In genomic region chr2:80300806-80301205, GRCm38 (mm10) we compare ENCODE assay signal across 37 mouse cellular contexts. TPM values are rescaled to one million over a fixed set of nuclear protein-coding genes. Genes with fewer than 3 reads are reported as not detected.
DNase-seq lines count a peak whose midpoint lies in the region; ATAC-seq and TF ChIP-seq lines count a peak whose summit lies in the region.
"Had no signal": no experiment of that assay in that cellular context is flagged by ENCODE, and none has a peak within 500 bp of the region (broad histone marks: within the 10 kb centered on the region; RNA-seq: fewer than 3 reads in every experiment).

No protein-coding gene starts in this region.

- no peak overlapping the region for H3K4me2 ChIP-seq in lung, embryonic 14.5 days
- H3K4me2 ChIP-seq in stomach, postnatal 0 days (replicated peaks; ENCODE audit: low read depth): no peak overlapping the region
- H3K4me2 ChIP-seq in hindbrain, embryonic 11.5 days (replicated peaks; ENCODE audit: low read depth, low read length): no peak overlapping the region
- H3K4me2 ChIP-seq: embryonic facial prominence, embryonic 12.5 days; forebrain, embryonic 15.5 days; heart, embryonic 12.5 days; hindbrain, embryonic 14.5 days; midbrain, embryonic 13.5 days; stomach, embryonic 15.5 days had no signal

- H3K9me3 ChIP-seq in lung, embryonic 14.5 days (ENCODE audit: low read depth, low read length): no peaks in the 10 kb centered on the region
- H3K9me3 ChIP-seq in stomach, postnatal 0 days (ENCODE audit: control insufficient read depth, low read length): no peaks in the 10 kb centered on the region
- no peaks in the 10 kb centered on the region for H3K9me3 ChIP-seq in hindbrain, embryonic 11.5 days (ENCODE audit: control insufficient read depth, low read length)
- H3K9me3 ChIP-seq: embryonic facial prominence, embryonic 12.5 days; forebrain, embryonic 10.5 days; forebrain, embryonic 15.5 days; heart, embryonic 12.5 days; megakaryocyte, embryonic 14.5 days; midbrain, embryonic 13.5 days; stomach, embryonic 15.5 days had no signal

- no peak overlapping the region for H3K9ac ChIP-seq in lung, embryonic 14.5 days
- H3K9ac ChIP-seq in stomach, postnatal 0 days (ENCODE audit: low read length): no peak overlapping the region
- H3K9ac ChIP-seq in hindbrain, embryonic 11.5 days (ENCODE audit: low read depth, low read length): no peak overlapping the region
- H3K9ac ChIP-seq: embryonic facial prominence, embryonic 12.5 days; forebrain, embryonic 15.5 days; heart, embryonic 12.5 days; hindbrain, embryonic 14.5 days; midbrain, embryonic 13.5 days; stomach, embryonic 15.5 days had no signal

- no peaks in the 10 kb centered on the region for H3K27me3 ChIP-seq in lung, embryonic 14.5 days (ENCODE audit: insufficient read depth, low read length)
- no peaks in the 10 kb centered on the region for H3K27me3 ChIP-seq in stomach, postnatal 0 days (ENCODE audit: control insufficient read depth, insufficient read depth, low read length)
- no peaks in the 10 kb centered on the region for H3K27me3 ChIP-seq in hindbrain, embryonic 11.5 days (ENCODE audit: control insufficient read depth, insufficient read depth, low read length)
- H3K27me3 ChIP-seq: CH12.LX; embryonic facial prominence, embryonic 12.5 days; forebrain, embryonic 15.5 days; heart, embryonic 12.5 days; megakaryocyte, embryonic 14.5 days; midbrain, embryonic 13.5 days; stomach, embryonic 15.5 days had no signal

- H3K27ac ChIP-seq in lung, embryonic 14.5 days (ENCODE audit: low read depth): no peak overlapping the region
- no peak overlapping the region for H3K27ac ChIP-seq in stomach, postnatal 0 days (replicated peaks)
- H3K27ac ChIP-seq in hindbrain, embryonic 11.5 days (ENCODE audit: low read depth, low read length): no peak overlapping the region
- H3K27ac ChIP-seq: embryonic facial prominence, embryonic 12.5 days; forebrain, embryonic 10.5 days; forebrain, embryonic 15.5 days; gastrocnemius, adult 2 months; heart, adult 2 months; hindbrain, embryonic 14.5 days; layer of hippocampus, adult 2 months; midbrain, embryonic 13.5 days; stomach, embryonic 15.5 days had no signal

- no peak overlapping the region for H3K4me3 ChIP-seq in lung, embryonic 14.5 days (ENCODE audit: low read depth, low read length)
- H3K4me3 ChIP-seq in stomach, postnatal 0 days (ENCODE audit: low read depth, low read length): no peak overlapping the region
- H3K4me3 ChIP-seq in hindbrain, embryonic 11.5 days (ENCODE audit: low read depth, low read length): no peak overlapping the region
- H3K4me3 ChIP-seq: embryonic facial prominence, embryonic 12.5 days; forebrain, embryonic 10.5 days; forebrain, embryonic 15.5 days; gastrocnemius, adult 2 months; heart, adult 2 months; heart, embryonic 12.5 days; layer of hippocampus, adult 2 months; megakaryocyte, embryonic 14.5 days; midbrain, embryonic 13.5 days; stomach, embryonic 15.5 days had no signal

- TF ChIP-seq EP300 in stomach, postnatal 0 days (optimal IDR thresholded peaks at IDR 0.05): no peak

- no peak for ATAC-seq in lung, embryonic 14.5 days (ENCODE audit: insufficient read depth)
- ATAC-seq in stomach, postnatal 0 days (ENCODE audit: low FRiP score, low TSS enrichment): peak; percentile 69
- no peak for ATAC-seq in hindbrain, embryonic 11.5 days (ENCODE audit: low FRiP score)
- ATAC-seq: activated CD4-positive, CD25-positive, alpha-beta regulatory T cell, adult 4 months; forebrain, embryonic 15.5 days; midbrain, embryonic 13.5 days had no signal

- H3K36me3 ChIP-seq in lung, embryonic 14.5 days (ENCODE audit: insufficient read depth): no peaks in the 10 kb centered on the region
- H3K36me3 ChIP-seq in stomach, postnatal 0 days (ENCODE audit: control insufficient read depth, insufficient read depth, low read length): no peaks in the 10 kb centered on the region
- H3K36me3 ChIP-seq in hindbrain, embryonic 11.5 days (ENCODE audit: control insufficient read depth, insufficient read depth, low read length): no peaks in the 10 kb centered on the region
- H3K36me3 ChIP-seq: embryonic facial prominence, embryonic 12.5 days; forebrain, embryonic 10.5 days; forebrain, embryonic 15.5 days; heart, embryonic 12.5 days; midbrain, embryonic 13.5 days; stomach, embryonic 15.5 days had no signal

- peak; percentile 4 for DNase-seq in embryo, embryonic 11 days
- DNase-seq in embryo, embryonic 9.5 days (ENCODE audit: extremely low spot score): no peak
- peak; percentile 28 for DNase-seq in lung, embryonic 14.5 days
- no peak for DNase-seq in lung, postnatal 4 days
- peak; percentile 13 for DNase-seq in lung, postnatal 10 days
- DNase-seq in stomach, postnatal 0 days (ENCODE audit: low spot score): no peak
- no peak for DNase-seq in hindbrain, embryonic 11.5 days (ENCODE audit: low spot score)
- DNase-seq: adrenal gland, adult 8-10 months; cerebellum, adult 8-10 months; cerebellum, postnatal 25 days; gastrocnemius, adult 2 months; gastrocnemius, postnatal 36 days; heart, adult 2 months; heart, postnatal 4 days; kidney, adult 11 months; kidney, postnatal 36 days; left cerebral cortex, postnatal 4 days; right cerebral cortex, postnatal 25 days; thymus, postnatal 14 days had no signal

- TF ChIP-seq CTCF in lung, embryonic 14.5 days (IDR thresholded peaks at IDR 0.05; ENCODE audit: low read depth): no peak
- TF ChIP-seq CTCF in stomach, postnatal 0 days (IDR thresholded peaks at IDR 0.05; ENCODE audit: low read depth): no peak

- no peaks in the 10 kb centered on the region for H3K4me1 ChIP-seq in lung, embryonic 14.5 days (ENCODE audit: insufficient read depth)
- no peaks in the 10 kb centered on the region for H3K4me1 ChIP-seq in stomach, postnatal 0 days (replicated peaks; ENCODE audit: control insufficient read depth, insufficient read depth)
- H3K4me1 ChIP-seq in hindbrain, embryonic 11.5 days (replicated peaks; ENCODE audit: control insufficient read depth, insufficient read depth, low read length): no peaks in the 10 kb centered on the region
- H3K4me1 ChIP-seq: embryonic facial prominence, embryonic 12.5 days; forebrain, embryonic 10.5 days; forebrain, embryonic 15.5 days; heart, embryonic 12.5 days; megakaryocyte, embryonic 14.5 days; midbrain, embryonic 13.5 days; stomach, embryonic 15.5 days had no signal

- 51% methylated on average over 4 of the region's 4 CpGs for whole genome bisulfite sequencing in lung, embryonic 14.5 days
- 39% methylated on average over 4 of the region's 4 CpGs for WGBS in stomach, postnatal 0 days
- 86% methylated on average over 4 of the region's 4 CpGs for WGBS in hindbrain, embryonic 11.5 days

RNA-seq across cellular contexts. Expression of gene Prdx6b, which starts 8.5 kb away (rescaled TPM):
- polyA plus RNA-seq in lung, embryonic 14.5 days (2014; fragmentation: Nextera tagmentation; extraction: Ambion mirVana): not detected in 2 replicates
- not detected in 2 replicates for polyA plus RNA-seq in stomach, postnatal 0 days (2015; fragmentation: Nextera tagmentation; extraction: Ambion mirVana)
- not detected in 2 replicates for polyA plus RNA-seq in hindbrain, embryonic 11.5 days (2014; fragmentation: Nextera tagmentation; extraction: Ambion mirVana)
- polyA plus RNA-seq: activated CD4-positive, CD25-positive, alpha-beta regulatory T cell, adult 4 months; C2C12; embryonic facial prominence, embryonic 12.5 days; forebrain, embryonic 10.5 days; forebrain, embryonic 15.5 days; frontal cortex, adult 2 months; heart, embryonic 12.5 days; heart, postnatal 0 days; hindbrain, embryonic 14.5 days; kidney, embryonic 14.5 days; limb, embryonic 14.5 days; midbrain, embryonic 13.5 days; neural tube, embryonic 14.5 days; urinary bladder, adult 2 months had no signal

RNA-seq across cellular contexts. Expression of gene Dnajc10, which starts 14.5 kb away (rescaled TPM):
- 108 and 113 TPM in 2 replicates for polyA plus RNA-seq in lung, embryonic 14.5 days (2014; fragmentation: Nextera tagmentation; extraction: Ambion mirVana)
- polyA plus RNA-seq in stomach, postnatal 0 days (2015; fragmentation: Nextera tagmentation; extraction: Ambion mirVana): 48.6 and 50.2 TPM in 2 replicates
- 84.5 and 97.9 TPM in 2 replicates for polyA plus RNA-seq in hindbrain, embryonic 11.5 days (2014; fragmentation: Nextera tagmentation; extraction: Ambion mirVana)

Comparison
In these comparisons a context has a peak if more than half of its experiments do, and no peak if none do; other contexts are left out.
1. DNase-seq: peak in embryo, embryonic 11 days (single experiment), lung, embryonic 14.5 days (single experiment) and lung, postnatal 10 days (single experiment); none in embryo, embryonic 9.5 days (single experiment), lung, postnatal 4 days (0 of 2), stomach, postnatal 0 days (single experiment) and hindbrain, embryonic 11.5 days (single experiment).